In the genomic region with DNA sequence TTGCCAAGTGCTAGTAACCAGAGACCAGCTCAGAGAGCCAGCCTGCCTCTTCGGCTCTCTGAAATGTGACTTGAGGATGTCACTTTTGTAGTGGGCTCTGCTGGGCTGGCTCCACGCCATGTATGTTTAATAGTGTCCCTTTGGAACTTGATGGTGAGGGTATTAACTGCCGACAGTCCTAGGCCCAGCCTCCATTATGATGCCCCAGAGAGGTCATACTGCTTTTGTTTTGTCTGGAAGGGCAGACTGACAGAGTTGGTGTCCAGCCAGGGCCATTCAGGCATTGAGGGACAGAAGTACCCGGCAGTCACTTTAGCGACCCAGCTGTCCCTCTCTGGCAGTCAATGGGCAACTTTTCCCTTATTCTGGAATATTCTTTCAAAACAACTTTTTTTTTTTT, we compare ENCODE assay signal across 22 mouse cellular contexts. TPM values are rescaled to one million over a fixed set of nuclear protein-coding genes. Genes with fewer than 3 reads are reported as not detected.
DNase-seq lines count a peak whose midpoint lies in the region; ATAC-seq and TF ChIP-seq lines count a peak whose summit lies in the region.
"Had no signal": no experiment of that assay in that cellular context is flagged by ENCODE, and none has a peak within 500 bp of the region (broad histone marks: within the 10 kb centered on the region; RNA-seq: fewer than 3 reads in every experiment).

No protein-coding gene starts in this region.

- 11% methylated on average over 5 of the region's 5 CpGs for whole genome bisulfite sequencing in neural tube, embryonic 14.5 days

- no peak for ATAC-seq in cerebellum, adult (ENCODE audit: insufficient number of reproducible peaks, low FRiP score, low TSS enrichment)
- ATAC-seq in neural tube, embryonic 14.5 days (ENCODE audit: low read depth), result no peak
- ATAC-seq: forebrain, postnatal 0 days had no signal

- TF ChIP-seq CTCF in layer of hippocampus, adult 2 months (conservative IDR thresholded peaks at IDR 0.05), result no peak

- H3K4me2 ChIP-seq in neural tube, embryonic 14.5 days (ENCODE audit: low read depth, low read length), result no peak overlapping the region
- H3K4me2 ChIP-seq: embryonic facial prominence, embryonic 15.5 days; heart, embryonic 13.5 days; stomach, embryonic 15.5 days had no signal

- H3K36me3 ChIP-seq in neural tube, embryonic 14.5 days (ENCODE audit: control insufficient read depth, insufficient read depth, low read length), result no peaks in the 10 kb centered on the region
- H3K36me3 ChIP-seq: embryonic facial prominence, embryonic 15.5 days; heart, embryonic 13.5 days; stomach, embryonic 15.5 days had no signal

- no peak overlapping the region for H3K9ac ChIP-seq in neural tube, embryonic 14.5 days (replicated peaks; ENCODE audit: low read depth, low read length)
- H3K9ac ChIP-seq: embryonic facial prominence, embryonic 15.5 days; forebrain, postnatal 0 days; heart, embryonic 13.5 days; stomach, embryonic 15.5 days had no signal

- H3K9me3 ChIP-seq in neural tube, embryonic 14.5 days (ENCODE audit: control insufficient read depth, low read length), result no peaks in the 10 kb centered on the region
- H3K9me3 ChIP-seq: embryonic facial prominence, embryonic 15.5 days; heart, embryonic 13.5 days; stomach, embryonic 15.5 days had no signal

- peaks cover 49% of the 10 kb centered on the region for H3K4me1 ChIP-seq in neural tube, embryonic 14.5 days (ENCODE audit: control insufficient read depth, insufficient read depth, low read length)

- H3K4me3 ChIP-seq in layer of hippocampus, adult 2 months, result no peak overlapping the region
- no peak overlapping the region for H3K4me3 ChIP-seq in neural tube, embryonic 14.5 days (ENCODE audit: low read depth, low read length)
- H3K4me3 ChIP-seq: embryonic facial prominence, embryonic 15.5 days; gastrocnemius, adult 2 months; heart, embryonic 13.5 days; stomach, embryonic 15.5 days had no signal

- peak overlapping the region; percentile 19; the same call in 1 of the 2 replicates for H3K27ac ChIP-seq in layer of hippocampus, adult 2 months
- peak overlapping the region; percentile 58 for H3K27ac ChIP-seq in neural tube, embryonic 14.5 days (ENCODE audit: low read depth, low read length)
- H3K27ac ChIP-seq: embryonic facial prominence, embryonic 15.5 days; gastrocnemius, adult 2 months; heart, embryonic 13.5 days; stomach, embryonic 15.5 days had no signal

- DNase-seq in cerebellum, postnatal 10 days, result peak; percentile 76 to 82
- DNase-seq in layer of hippocampus, adult 2 months (ENCODE audit: low spot score in 2 of 2), result no peak
- no peak for DNase-seq in layer of hippocampus, postnatal 36 days
- peak; percentile 29 for DNase-seq in ovary, postnatal 36 days (ENCODE audit: low spot score)
- no peak for DNase-seq in ovary, postnatal 10 days (ENCODE audit: low spot score)
- DNase-seq in gastrocnemius, postnatal 4 days (ENCODE audit: low spot score in 2 of 2), result no peak
- DNase-seq: adrenal gland, adult 2 months; cerebellum, adult 9-10 months; embryo, embryonic 11 days; forebrain, postnatal 0 days; gastrocnemius, adult 2 months; heart, adult 11 months; kidney, adult 18-20 months; kidney, postnatal 14 days; layer of hippocampus, adult 9-11 months; lung, adult 2 months; right cerebral cortex, postnatal 14 days had no signal

- no peaks in the 10 kb centered on the region for H3K27me3 ChIP-seq in neural tube, embryonic 14.5 days (ENCODE audit: control insufficient read depth, insufficient read depth, low read length)
- H3K27me3 ChIP-seq: embryonic facial prominence, embryonic 15.5 days; heart, embryonic 13.5 days; stomach, embryonic 15.5 days had no signal

RNA-seq across cellular contexts. Expression of a gene that starts 17.4 kb away (rescaled TPM):
- total RNA-seq in layer of hippocampus, adult 2 months (2021), result 100 to 1,000 TPM; 130 to 140 TPM
- 100 to 1,000 TPM; 127 to 136 TPM for total RNA-seq in layer of hippocampus, postnatal 36 days (2021)
- 83.2 and 83.4 TPM in 2 replicates for polyA plus RNA-seq in neural tube, embryonic 14.5 days (2014; fragmentation: Nextera tagmentation; extraction: Ambion mirVana)
- 10 to 100 TPM; 36.6 to 46.8 TPM for total RNA-seq in gastrocnemius, postnatal 4 days (2021)

Comparison
In these comparisons a context has a peak if more than half of its experiments do, and no peak if none do; other contexts are left out.
1. DNase-seq: peak in cerebellum, postnatal 10 days (2 of 2) and ovary, postnatal 36 days (single experiment); none in layer of hippocampus, adult 2 months (0 of 2), layer of hippocampus, postnatal 36 days (0 of 2), ovary, postnatal 10 days (single experiment) and gastrocnemius, postnatal 4 days (0 of 2).